Mouse (Mus musculus): Measurements from ENCODE around the gene Slc20a1.

DNA sequence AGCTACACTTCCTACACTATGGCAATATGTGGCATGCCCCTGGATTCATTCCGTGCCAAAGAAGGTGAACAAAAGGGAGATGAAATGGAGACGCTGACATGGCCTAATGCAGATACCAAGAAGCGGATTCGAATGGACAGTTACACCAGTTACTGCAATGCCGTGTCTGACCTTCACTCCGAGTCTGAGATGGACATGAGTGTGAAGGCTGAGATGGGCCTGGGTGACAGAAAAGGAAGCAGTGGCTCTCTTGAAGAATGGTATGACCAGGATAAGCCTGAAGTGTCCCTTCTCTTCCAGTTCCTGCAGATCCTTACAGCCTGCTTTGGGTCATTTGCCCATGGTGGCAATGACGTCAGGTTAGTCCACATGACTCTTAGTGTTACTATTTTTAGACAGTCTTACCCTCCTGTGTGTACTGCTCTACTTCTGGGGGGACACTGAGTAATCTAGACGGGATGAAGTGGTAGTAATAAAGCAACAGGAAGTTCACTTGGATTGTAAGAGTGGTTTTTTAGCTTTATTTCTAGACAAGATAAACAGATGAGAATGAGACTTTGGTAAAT, 9.7 kb downstream of the Slc20a1 start:
- TF ChIP-seq CTCF (IDR thresholded peaks at IDR 0.05; ENCODE audit: low read depth), result no peak
- TF ChIP-seq EP300 (IDR thresholded peaks at IDR 0.05; ENCODE audit: low read depth), result no peak
